Mouse (Mus musculus) erythroblast, adult 5-6 weeks (primary cell): ENCODE data around the gene Phf21a. TPM values are rescaled to one million over a fixed set of nuclear protein-coding genes. Genes with fewer than 3 reads are reported as not detected.

Experiments used
- ATAC-seq: replicated peaks from 2 replicates; pipeline ENCODE4 v1.8.0; 2016; ENCODE audit warnings: moderate number of reproducible peaks, mild to moderate bottlenecking, moderate TSS enrichment, inconsistent platforms; ENCODE audit not compliant: poor library complexity, low FRiP score, severe bottlenecking
- total RNA-seq, 2 experiments: library from RNA; stranded (forward) in 1 of 2; stranded (reverse) in 1 of 2; fragments of 150-400 nt in 1 of 2; fragments of 200-764, 138-1000 nt in 1 of 2; gene quantifications; 2 replicates each; pipeline versions ENCODE4 v1.2.3 to v1.2.4; 2015 to 2017; ENCODE audit warnings: low replicate concordance in 2 of 2

The Phf21a gene
- total RNA-seq, 2 experiments from 2014 or later = 11.1 to 15.2 TPM

DNA sequence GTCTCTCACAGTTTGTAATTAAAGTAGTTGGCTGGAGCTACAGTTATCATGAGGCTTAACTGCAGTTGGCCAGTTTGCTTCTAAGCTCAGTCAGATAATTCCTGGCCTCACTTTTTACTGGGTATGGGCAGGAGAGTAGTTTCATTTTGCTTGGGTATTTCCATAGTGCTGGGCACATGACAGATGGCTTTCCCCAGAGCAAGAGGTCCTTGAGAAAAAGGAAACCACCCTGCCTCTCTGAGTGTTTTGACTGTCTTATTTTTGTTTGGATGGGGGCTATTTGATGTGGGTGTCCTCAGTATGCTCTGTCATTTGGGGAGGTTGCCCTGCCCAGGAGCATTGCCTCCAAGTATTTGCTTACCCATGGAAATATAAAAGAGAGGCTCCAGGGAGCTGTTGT lies 249.5 kb downstream of the Phf21a start:
- ATAC-seq = no peak

DNA sequence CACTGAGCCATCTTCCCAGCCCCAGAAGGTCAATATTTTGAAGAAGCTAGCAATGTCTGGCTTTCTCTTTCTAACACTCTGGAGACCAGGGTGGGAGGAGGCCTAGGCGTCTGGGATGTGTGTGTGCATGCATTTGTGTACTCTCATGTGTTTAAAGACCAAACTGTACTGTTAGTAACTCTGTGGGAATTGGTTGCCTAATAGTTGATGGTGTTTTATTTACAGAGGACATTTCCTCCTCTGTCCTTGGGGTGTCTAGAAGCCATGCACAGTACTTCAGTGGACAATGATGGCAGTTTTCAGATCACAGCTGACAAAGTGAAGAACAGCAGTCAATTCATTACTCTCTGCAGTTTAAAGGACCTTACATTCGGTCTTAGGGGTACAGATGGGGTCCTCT lies 254.3 kb downstream of the Phf21a start:
- no peak for ATAC-seq

DNA sequence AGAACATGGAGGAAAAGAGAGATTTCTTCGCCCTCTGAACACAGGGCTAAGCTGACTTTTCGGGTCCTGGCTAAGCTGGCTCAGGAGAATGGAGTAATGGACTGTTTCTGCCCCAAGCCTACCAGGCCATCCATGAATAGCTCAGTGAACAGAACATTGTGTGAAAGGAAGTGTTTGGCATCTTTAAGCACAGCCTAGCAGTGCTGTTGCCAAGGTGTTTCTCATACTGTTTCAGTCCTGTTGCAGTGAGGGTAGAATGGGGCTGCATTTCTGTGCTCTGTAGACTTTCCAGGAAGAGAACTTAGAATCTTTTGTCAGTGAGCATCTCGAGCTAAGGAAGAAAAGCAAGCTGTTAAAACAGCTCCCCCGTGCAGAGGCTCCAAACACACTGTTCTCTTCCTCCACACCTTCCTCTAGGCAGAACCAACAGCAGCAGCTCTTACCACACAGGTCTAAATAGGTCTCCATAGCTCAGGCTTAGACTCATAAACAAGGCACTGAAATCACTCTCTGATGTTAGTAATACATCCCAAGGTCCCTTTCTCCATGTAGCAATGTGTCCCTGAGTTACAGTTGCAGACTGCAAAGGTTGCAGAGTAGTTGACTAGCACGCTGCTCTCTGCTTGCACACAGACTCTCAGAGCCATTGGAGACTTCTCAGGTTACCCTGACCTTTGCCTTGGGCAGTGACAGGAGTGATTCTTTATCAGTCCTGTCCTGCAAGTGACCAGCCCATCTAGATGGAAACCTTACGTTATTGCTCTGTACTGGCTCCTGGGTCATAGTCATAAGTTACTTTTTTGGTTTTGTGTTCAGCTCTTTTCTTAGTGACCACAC lies 256.9 kb downstream of the Phf21a start:
- no peak for ATAC-seq

DNA sequence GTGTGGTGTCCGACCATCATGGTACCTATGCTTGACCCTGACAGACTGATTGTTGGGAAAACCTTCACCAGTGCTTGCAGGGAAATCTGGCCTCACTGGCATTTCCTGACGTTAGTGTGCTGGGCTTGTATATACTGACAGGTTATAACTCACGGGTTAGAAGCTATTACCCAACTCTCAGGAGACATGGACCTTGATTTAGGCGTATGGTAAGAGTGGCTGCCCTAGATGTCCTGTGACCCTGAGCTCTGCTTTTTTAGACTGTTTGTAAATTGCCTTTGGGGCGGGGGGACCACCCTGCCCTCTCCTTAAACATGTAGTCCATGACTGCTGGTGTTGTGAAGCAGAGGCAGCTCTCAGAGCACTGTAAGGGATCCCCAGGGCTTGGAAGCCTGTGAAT lies 257.8 kb downstream of the Phf21a start:
- no peak for ATAC-seq

- no peak for ATAC-seq
Observed at GRCm38 (mm10) chr2:92353402-92353801, 260.5 kb downstream of the Phf21a start.

DNA sequence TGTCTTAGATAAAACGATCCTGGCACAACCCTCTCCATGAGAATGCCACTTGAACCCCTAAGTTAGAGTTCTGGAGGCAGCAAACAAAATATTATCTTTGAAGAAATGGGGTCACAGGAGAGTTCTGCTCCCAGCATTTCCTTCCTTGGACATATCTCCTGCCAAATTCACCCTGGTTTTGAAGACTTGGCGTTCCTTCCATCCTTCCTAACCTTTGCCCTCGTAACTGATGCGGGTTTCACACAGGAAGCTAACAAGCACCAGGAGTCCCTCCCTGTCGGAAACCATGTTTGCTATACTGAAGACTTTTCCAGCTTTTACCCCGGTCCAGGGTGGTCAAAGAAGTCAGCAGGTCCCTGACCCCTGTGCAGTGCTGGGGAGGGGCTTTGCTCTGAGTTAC lies 261.3 kb downstream of the Phf21a start:
- no peak for ATAC-seq

DNA sequence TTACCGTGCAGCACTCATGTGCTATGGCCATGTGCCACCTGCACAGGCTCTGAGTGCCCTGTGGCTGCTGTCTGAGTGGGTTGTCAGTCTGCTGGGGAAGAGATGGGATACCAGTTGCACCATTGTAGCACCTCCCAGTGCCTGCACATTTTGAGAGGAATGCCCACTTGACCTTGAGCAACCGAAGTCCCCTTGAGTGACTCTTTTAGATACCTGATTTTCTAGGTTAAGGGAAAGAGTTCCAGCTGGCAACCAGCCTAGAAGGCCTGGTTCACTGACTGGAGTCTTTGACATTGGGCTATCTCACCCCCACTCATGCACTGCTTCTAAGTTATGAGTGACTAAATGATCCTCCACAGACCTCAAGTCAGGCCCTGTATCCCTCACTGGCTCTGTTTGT lies 266.4 kb downstream of the Phf21a start:
- ATAC-seq = no peak

DNA sequence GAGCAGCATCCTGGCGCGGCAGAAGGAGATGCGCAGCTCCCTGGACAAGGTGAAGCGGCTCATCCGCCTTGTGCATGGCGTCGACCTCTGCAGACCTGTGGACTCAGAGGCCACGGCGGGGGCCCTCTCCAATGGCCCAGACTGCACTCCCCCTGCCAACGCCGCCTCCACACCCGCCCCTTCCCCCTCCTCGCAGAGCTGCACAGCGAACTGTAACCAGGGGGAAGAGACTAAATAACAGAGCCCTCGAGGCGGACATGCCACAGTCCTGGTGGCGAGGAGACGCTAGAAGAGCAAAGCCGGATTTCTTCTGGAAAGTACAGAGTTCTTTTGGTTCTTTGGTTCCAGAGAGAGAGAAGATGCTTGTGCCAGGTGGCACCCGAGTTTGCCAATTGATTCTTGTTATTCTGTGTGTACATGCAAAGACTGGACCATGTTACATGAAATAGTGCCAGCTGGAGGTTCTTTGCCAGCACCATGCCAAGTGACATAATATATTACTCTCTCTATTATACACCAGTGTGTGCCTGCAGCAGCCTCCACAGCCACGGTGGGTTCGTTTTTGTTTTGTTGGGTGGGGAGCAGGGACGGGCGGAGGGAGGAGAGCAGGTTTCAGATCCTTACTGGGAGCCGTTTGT lies 267.4 kb downstream of the Phf21a start:
- no peak for ATAC-seq

DNA sequence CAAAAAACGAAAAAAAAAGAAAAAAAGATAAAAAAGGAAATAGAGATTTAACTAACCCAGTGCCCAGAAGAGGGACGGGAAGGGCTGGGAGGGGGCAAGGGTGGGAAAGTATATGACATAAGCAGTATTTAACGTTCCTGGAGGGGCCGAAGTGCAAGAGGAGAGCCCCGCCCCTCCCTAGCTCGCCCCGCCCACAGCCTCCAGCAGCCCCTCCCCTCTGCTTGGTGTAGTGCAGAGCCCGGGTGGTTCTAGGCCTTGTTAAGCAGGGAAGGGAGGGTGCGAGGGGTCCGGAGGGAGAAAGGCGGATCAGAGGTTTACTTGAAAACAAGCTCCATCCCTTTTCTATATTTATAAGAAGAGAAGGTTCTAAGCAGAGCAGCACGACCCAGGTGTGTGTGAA lies 268.0 kb downstream of the Phf21a start:
- ATAC-seq = no peak

DNA sequence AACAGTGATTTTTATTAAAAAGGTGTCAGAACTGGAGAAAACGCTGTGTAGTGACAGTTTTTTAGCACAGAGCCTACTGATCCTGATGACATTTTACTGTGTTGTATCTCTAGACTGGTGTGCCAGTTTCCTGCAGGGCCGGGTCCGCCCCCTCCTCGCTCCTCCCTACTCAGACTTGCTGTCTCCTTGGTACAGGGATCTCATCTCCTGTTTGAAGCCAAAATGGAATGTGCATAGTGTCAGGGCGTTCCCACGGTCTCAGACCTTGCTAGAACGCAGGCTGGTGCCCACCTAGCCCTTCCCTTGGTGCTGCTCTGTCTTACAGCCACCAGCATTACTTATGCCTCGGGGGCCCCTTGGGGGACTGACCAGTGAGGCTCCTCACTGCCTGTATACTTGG lies 268.9 kb downstream of the Phf21a start:
- no peak for ATAC-seq

DNA sequence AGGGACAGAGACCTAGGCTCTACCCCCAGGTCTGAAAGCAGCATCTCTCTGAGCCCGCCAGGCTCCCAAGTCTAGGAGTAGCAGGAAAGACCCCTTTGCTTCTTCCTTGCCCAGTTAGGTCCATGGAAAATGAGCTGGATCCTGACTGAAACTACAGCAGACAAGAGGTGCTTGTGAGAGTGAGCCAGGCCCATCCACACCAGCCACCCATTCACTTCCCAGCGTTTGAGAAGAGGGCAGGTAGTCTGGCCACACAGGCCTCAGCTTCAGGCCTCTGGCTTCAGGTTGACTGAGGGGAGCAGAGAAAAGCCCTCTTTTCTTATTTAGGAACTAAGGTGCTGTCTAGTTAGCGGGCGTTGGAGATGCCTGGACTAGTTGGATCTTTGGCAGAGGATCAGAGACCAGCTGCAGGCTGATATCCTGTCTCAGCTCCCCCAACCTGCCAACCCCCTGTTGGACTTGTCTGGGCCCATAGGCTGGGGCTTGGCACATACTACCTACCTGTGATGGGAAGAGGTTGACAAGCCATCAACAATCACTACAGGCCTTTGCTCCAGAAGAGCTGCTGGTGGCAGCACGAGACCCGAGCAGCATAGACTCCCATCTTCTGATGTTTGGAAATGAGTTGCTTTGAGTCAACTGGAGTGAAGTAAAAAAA lies 269.8 kb downstream of the Phf21a start:
- no peak for ATAC-seq

GRCm38 (mm10) chr2:92364086-92364485 lies 271.2 kb downstream of the Phf21a start:
- ATAC-seq = no peak

- ATAC-seq = no peak
Observed at GRCm38 (mm10) chr2:92365568-92365967, 272.7 kb downstream of the Phf21a start.

DNA sequence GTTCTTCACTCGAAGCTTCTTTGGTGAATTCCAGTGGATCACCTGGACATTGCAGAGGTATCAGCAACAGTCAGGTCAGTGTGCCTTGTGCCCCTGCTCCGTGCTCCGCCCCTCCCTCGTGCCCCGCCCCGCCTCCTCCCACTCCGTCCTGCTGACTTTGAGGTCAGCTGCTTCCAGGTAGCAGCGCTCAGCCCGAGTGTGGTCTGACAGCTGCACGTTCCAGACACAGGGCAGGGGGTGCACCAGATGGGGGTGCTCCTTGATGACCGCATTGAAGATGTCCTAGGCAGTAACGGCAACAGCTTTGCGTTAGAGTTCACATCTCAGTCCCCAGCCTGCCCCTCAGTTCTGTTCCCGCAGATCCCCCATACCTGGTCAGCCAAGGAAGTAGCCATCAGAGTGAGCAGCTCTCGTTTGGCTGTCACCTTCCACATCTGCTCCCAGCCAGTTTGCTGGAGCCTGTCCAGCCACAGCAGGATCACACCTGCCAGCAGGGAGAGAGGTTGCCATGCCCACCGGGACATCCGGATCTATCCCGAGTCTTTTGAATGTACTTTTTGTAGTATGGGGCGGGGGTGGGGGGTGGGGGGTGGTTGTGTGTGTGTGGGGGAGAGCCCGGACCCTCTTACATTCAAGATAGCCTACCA lies 274.6 kb downstream of the Phf21a start:
- ATAC-seq = no peak

DNA sequence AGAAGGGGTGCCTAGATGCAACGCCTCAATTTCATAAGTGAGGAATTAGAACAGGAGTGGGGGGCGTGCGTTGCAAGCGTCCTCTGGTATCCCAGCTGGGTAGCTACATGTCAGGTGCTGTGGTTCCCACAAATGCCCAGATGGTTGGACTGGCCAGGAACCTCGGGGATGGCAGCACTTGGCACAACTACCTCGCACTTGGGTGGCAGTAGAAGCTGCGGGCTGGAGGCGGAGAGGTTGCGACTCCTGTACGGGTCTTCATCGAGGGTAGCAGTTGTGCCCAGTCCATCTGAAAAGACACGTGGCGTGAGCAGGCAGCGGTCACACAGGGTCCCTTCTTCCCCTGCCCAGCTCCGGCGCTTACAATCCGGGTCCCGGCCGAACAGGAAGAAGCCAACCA lies 277.5 kb downstream of the Phf21a start:
- ATAC-seq = no peak

- ATAC-seq = no peak
Observed at GRCm38 (mm10) chr2:92370821-92371805, 278.2 kb downstream of the Phf21a start.

DNA sequence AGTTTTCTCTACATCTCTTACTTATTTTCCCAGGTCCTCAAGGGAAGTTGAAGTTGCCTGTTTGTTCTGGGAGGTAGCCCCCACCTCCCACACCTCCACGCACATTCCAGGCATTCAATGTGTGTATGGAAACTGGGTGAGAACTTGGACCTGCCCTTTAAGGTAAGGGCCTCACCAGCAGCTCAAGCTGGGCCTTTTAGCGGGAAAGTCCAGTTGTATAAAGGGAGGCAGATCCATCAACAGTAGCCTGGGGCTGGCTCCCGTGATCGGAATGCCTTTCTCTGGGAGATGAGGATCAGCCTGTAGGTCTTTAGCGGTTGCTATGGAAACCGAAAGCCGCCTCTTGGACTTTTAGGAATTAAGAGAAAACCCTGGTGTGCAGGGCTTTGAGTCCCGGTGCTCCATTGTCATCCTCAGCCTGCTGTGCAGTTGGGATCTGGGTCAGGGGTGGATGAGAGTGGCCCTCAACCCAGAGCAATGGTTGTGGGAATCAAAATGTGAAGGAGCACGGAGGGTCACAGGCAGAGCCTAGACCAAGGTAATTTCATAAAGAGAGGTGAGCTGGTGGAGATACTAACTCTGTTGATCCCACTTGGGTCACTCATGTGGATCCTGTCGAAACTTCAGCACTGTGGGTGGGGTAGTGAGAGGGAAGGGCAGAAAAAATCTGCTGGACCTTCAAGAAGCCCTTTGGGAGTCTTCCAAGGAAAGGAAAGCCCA lies 279.2 kb downstream of the Phf21a start:
- no peak for ATAC-seq

DNA sequence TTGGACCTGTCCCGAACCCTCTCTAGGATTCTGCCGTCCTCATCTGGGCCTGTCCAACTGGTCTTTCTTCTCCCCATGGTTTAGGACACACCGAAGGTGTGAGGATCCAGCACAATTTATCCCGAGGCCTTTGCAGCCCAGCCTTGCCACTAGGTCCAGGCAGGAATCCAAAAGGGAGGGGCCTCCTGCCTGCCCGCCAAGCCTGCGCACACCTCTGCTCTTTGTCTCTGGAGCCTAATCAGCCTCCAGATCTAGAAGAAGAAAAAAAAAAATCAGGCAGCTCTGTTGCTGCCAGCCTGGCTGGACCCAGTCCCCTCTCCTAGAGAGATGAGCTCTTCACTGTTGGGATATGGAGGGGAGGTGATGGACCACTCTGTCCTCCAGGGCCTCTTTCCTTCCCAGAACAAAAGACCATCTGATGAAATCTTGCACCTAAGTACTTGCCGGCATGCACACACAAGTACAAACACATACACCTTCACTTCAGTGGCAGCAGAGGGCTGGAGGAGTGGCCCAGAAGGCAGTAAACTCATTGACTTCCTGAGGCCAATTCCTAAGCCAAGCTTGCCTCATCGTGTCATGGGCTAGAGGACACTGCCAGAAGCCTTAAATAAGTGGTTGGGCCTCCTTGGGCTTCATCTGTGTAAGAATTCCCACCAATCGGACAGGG lies 280.0 kb downstream of the Phf21a start:
- no peak for ATAC-seq
